Mouse (Mus musculus): ENCODE measurements around the gene Akna.
A peak's percentile ranks its signal among the peaks of the same experiment; 100 is the strongest.

Akna gene

DNA sequence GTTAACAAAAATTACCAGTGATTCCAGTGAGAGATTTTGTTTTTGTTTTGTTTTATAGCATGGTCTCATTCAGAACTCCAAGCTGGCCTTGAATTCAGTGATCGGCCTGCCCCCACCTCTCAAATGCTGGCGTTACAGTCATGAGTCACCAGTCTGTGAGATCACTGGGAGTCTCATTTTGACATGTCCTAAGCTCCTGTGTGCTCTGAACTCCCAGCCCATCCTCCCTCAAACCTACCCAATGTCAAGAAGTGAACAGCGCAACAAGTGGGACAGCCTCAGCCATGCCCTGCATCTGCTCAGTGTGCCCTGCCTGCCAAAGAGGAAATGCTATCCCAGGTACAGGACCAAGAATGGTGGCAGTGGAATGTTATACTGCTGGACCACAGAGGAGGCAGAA is 17.9 kb downstream of the Akna start:
- DNase-seq (ENCODE audit: extremely low read depth, insufficient read length, low spot score) = no peak

DNA sequence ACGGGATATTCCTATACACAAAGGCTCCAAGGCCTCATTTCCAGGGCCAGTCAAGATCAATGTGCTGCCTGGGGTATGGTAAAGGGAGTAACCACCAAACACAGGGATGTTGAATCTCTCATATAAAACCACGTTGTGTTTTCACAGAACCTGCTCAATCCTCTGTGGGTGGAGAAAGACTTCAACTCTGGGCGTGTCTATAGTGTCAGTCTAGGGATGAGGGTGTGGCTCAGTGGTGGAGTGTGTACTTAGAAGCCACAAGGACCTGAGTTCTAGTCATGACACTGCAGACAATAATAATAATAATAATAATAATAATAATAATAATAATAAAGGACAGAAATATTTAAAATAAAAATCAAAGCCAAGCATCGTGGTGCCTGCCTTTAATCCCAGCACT is 18.9 kb downstream of the Akna start:
- no peak for DNase-seq (ENCODE audit: extremely low read depth, insufficient read length, low spot score)

GRCm38 (mm10) chr4:63383474-63383873 is 19.7 kb downstream of the Akna start:
- DNase-seq (ENCODE audit: extremely low read depth, insufficient read length, low spot score) = no peak

DNA sequence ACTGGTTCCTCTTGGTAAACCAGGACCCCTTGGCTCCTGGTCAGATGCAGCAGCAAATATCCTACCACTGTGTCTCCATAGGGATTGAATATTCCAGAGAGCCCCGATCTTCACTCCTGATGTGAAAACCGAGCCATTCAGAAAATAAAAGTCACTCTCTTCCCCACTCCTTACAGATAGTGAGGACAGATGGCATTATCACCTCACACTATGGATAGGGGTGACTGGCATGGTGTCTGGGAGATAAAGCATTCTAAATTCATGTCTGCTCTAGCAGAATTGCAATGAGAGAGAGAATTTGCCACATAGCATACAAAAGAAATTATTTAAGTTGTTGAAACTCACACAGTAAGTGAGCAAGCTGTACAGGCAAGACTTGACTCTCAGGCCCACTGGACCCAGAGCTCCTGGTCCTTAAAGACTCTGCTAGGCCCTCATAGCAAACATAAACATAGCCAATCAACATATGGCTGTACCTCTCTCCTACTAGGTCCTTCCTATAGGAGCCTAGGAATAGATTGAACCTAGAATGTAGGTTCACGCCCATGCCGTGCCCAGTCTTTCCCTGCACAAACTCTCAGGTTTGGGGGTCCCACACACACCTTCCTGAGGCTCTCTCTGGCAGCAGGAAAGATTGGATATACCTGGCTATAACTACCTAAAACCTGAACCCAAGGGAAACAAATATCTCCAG is 20.3 kb downstream of the Akna start:
- DNase-seq (ENCODE audit: extremely low read depth, insufficient read length, low spot score) = no peak

- no peak for DNase-seq (ENCODE audit: extremely low read depth, insufficient read length, low spot score)
Measured at GRCm38 (mm10) chr4:63377483-63377882, 25.7 kb downstream of the Akna start.

DNA sequence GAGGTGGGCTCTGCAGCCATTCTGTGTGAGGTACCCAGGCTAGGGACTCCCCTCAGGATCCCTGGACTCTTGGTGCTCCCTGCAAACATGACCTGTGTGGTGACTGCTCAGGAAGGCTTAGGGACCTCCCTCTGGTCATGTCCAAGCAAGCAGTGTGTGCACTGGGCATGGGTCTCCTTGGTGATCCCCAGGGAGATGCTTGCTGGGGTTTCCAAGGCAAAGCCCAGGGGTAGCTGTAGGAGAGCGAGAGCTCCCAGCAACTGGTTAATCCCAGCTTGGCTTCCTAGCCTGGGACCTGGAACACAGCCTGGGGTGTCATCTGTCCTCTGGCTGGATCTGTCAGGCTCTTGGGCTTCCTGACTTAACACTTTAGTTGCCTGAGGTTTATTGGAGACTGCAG is 27.8 kb downstream of the Akna start:
- no peak for DNase-seq (ENCODE audit: extremely low read depth, insufficient read length, low spot score)

DNA sequence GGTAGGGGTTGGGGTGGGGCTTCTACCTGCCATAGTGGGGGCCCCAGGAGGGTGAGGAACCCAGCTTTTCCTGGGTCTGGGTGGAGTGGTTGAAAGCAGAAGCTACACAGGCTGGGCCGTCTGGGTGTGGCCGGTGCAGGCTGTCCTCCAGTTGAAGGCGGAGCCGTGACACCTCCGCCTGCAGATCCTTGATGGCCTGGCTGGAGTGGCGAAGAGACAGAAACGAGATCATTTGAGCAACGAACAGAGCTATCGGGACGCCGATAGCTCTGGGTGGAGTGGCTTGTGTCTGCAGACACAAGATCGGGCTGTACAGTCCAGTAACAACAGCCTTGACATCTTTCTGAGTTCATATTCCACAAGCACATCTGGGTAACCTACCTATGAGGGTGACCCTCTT is 28.8 kb downstream of the Akna start:
- no peak for DNase-seq (ENCODE audit: extremely low read depth, insufficient read length, low spot score)

GRCm38 (mm10) chr4:63373404-63373803 is 29.8 kb downstream of the Akna start:
- DNase-seq (ENCODE audit: extremely low read depth, insufficient read length, low spot score) = no peak

DNA sequence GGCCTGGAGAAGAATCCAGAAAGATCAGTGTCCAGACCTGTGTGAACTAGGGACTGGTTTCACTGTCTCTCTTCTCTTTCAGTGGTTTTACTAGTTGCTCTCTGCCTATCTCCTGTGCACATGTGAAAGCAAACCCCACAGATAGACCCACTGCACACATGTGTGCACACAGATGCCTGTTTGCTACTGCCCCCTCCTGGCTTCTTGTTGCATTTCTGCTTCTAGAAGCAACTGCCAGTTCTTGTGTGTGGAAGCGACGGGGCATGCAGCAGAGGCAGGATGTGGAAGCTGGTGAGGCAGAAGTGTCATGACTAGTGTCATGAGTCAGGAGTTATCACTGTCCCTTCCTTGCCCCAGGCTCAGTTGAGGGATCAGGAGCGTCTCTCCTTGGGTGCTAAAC is 31.3 kb downstream of the Akna start:
- DNase-seq (ENCODE audit: extremely low read depth, insufficient read length, low spot score) = no peak

DNA sequence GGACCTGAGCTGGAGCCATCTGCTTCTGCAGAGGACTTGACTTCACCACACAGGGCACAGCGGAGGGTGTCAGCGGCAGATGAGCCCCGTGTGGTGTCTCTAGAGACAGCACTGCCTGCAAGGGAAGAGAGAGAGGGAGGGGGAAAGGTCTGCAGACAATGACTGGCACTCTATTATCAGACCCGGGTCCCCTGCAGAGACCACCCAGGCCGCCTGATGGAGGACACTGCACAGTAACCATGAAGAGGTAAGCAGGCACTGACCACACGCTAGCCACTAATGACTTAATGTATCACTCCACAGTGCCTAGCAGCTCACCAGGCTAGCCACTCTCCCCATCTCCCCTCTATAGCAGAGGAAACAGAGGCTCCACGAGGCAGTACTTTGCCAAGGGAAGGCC is 32.3 kb downstream of the Akna start:
- DNase-seq (ENCODE audit: extremely low read depth, insufficient read length, low spot score) = no peak

DNA sequence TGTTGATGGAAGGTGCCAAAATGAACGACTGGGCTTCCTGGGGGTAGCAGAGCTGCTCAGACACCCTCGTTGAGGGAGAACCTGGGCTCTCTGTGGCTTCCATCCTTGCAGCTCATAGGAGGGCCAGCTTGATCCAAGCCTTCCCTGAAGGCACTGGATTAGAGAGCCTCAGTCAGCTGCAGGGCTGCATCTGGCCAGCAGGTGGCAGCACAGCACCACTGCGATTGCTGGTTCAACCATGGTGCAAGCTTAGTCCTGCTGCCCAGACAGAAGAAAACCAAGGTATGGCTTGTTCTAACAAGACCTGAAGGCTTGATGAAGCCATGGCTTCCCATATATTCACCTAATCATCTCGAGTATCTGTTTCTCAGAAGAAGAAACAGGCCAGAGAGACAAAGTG is 34.6 kb downstream of the Akna start:
- DNase-seq (ENCODE audit: extremely low read depth, insufficient read length, low spot score) = peak; percentile 68

DNA sequence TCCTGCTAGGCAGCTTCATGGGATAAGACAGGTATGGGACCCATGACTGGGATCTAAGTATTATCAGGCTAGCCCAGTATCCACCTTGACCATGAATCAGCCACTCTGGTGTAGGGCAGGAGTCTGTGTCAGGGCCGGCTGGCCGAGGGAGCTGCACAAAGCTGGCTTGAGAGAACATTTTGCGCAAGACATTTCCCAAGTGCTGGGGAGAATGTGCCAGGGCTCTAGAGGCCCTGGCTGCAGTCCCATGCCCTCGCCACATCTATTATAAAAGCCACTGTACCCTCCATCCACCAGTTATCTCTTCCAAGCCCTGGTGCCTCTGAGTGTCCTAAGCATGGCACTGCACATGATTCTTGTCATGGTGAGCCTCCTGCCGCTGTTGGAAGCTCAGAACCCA is 41.0 kb downstream of the Akna start, which contains the start of gene Orm2:
TSS of gene Orm2 (plus strand) at position 300 of the 400 bp plus-strand sequence.
- DNase-seq (ENCODE audit: extremely low read depth, insufficient read length, low spot score) = peak; percentile 62

DNA sequence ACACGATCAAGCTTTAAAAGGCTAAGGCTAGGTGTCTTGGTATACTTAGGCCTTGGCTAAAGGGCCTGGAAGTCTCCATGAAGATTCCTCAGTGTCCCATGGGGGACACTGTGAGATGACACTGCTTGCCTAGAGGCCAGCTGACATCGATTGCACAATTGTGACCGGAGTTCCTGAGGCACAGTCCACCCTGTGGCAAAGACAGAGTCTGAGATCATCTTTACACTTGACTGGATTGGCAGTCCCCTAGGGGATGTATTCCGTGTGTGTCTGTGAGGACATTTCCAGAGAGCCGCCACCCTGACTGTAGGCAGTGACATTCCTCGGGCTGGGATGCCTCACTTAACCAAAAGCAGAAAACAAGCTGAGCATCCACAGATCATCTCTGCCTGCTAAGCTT is 43.3 kb downstream of the Akna start:
- peak; percentile 50 for DNase-seq (ENCODE audit: extremely low read depth, insufficient read length, low spot score)

DNA sequence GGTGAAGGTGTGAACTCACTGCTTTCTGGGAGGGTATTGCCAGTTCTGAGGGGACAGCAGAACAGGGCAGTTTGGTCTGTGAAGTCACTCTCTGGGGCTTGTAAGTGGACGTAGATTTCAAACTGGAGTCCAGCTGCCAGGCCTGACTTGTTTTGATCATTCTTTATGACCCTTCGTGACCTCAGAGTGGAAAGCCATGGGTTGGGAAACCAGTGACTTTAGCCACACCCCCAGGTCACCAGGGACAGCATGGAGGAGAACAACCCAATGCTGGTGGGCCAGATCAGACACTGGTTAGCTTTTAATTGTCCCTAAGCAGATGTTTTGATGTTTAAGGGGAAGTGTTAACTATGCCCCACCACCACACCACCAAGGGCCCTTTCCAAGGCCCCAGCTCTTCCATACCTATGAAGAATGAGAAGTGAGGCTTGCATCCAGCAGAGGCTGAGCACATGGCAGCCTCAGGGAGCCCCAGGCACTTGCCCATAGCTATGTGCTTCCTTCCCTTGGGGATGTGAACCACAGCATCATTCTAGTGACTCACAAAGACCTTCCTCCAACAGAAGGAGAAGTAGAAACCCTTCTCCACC is 46.1 kb downstream of the Akna start:
- DNase-seq (ENCODE audit: extremely low read depth, insufficient read length, low spot score) = no peak

DNA sequence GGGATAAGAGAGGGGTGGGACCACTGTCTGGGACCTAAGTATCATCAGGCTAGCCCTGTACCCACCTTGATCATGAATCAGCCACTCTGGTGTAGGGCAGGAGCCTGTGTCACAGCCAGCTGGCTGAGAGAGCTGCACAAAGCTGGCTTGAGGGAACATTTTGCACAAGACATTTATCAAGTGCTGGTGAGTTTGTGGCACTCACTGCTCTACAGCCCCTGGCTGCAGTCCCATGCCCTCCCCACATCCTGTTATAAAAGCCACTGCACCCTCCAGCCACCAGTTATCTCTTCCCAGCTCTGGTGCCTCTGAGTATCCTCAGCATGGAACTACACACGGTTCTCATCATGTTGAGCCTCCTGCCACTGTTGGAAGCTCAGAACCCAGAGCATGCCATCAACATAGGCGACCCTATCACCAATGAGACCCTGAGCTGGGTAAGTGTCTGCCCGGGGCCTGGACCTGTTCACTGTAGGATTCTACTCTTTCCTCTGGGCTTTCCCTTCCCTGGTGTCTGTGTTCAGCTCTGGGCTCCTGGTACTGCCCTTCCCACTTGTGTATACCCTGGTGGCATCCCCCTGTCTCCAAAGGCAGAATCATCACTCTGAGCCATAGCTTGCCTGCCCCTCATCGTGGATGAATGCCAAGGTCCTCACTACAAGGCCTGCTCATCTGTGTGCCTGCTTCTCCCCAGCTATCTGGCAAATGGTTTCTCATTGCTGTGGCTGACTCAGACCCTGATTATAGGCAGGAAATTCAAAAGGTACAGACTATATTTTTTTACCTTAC is 47.1 kb downstream of the Akna start, which contains the start of gene Orm3:
TSS of gene Orm3 (plus strand) at position 286 of the 789 bp plus-strand sequence.
- peak; percentile 76 for DNase-seq (ENCODE audit: extremely low read depth, insufficient read length, low spot score)

GRCm38 (mm10) chr4:63348524-63348923 is 54.6 kb downstream of the Akna start:
- DNase-seq (ENCODE audit: extremely low read depth, insufficient read length, low spot score) = no peak

- no peak for DNase-seq (ENCODE audit: extremely low read depth, insufficient read length, low spot score)
Measured at GRCm38 (mm10) chr4:63346659-63347058, 56.5 kb downstream of the Akna start.

DNA sequence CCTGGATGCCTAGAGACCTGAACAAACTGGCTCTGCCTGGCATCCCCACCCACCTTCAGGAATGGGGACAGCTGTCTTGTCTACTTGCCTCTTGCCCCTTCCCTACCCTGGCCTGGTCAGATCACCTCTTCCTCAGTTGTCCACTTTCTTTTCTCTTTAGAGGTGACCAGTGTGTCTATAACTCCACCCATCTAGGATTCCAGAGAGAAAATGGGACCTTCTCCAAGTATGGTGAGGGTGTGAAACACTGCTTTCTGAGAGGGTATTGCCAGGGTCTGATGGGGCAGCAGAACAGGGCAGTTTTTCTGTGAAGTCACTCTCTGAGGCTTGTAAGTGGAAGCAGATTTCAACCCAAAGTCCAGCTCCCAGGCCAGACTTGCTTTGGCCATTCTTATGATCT is 57.9 kb downstream of the Akna start:
- no peak for DNase-seq (ENCODE audit: extremely low read depth, insufficient read length, low spot score)

DNA sequence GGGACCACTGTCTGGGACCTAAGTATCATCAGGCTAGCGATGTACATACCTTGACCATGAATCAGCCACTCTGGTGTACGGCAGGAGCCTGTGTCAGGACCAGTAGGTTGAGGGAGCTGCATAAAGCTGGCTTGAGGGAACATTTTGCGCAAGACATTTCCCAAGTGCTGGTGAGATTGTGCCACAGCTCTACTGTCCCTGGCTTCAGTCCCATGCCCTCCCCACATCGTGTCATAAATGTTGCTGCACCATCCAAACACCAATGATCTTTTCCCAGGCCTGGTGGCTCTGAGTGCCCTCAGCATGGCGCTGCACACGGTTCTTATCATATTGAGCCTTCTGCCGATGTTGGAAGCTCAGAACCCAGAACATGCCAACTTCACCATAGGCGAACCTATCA is 58.9 kb downstream of the Akna start, which contains the start of gene Orm1:
TSS of gene Orm1 (plus strand) at position 266 of the 400 bp plus-strand sequence.
- peak; percentile 69 for DNase-seq (ENCODE audit: extremely low read depth, insufficient read length, low spot score)

GRCm38 (mm10) chr4:63343608-63344007 is 59.5 kb downstream of the Akna start:
- DNase-seq (ENCODE audit: extremely low read depth, insufficient read length, low spot score) = no peak

DNA sequence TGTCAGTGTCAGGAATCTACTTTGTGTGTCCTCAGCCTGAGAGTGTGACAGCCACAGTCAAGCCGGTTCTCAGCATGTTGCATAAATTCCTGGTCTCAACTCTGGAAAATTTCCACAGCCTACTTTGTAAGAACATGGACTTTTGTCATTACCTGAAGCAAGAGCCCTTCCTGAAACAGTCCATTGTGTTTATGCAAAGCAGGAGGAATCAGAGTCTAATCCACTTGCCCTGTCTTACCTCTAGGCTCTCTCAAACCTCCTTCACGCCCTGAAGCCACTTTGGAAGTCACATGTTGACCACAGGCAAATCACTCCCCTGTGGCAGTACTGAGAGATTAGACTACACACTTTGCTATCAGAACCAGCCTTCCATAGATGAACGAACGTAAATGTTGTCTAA is 60.7 kb downstream of the Akna start:
- DNase-seq (ENCODE audit: extremely low read depth, insufficient read length, low spot score) = no peak

Measured in 3134 (cell line).